10 mouse cellular contexts compared by ENCODE assay signal in the genomic region with DNA sequence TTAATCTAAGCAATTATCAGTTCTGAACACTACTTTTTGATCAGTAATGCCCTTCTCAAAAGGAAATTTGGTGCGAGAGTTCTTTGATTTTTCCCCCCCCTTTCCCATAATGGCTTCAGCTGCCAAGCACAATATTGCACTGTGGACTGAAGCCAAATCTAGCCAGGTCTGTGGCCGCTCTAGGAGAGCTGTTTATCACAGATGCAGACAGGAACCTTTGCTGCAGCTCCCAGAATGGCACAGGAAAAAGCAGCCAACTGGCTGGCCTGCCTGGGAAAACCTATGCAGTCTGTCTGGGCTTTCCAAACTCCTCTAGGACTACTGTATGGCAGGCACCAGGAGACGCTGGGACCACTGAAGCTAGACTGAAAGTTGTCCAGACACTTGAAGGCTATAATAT.
DNase-seq lines count a peak whose midpoint lies in the region; ATAC-seq and TF ChIP-seq lines count a peak whose summit lies in the region.
"Had no signal": no experiment of that assay in that cellular context is flagged by ENCODE, and none has a peak within 500 bp of the region (broad histone marks: within the 10 kb centered on the region; RNA-seq: fewer than 3 reads in every experiment).

No protein-coding gene starts in this region.

- peaks cover 7% of the 10 kb centered on the region for H3K4me1 ChIP-seq in limb, embryonic 12.5 days (replicated peaks)
- H3K4me1 ChIP-seq in limb, embryonic 10.5 days, result peaks cover 13% of the 10 kb centered on the region
- peaks cover 60% of the 10 kb centered on the region for H3K4me1 ChIP-seq in forebrain, embryonic 10.5 days
- H3K4me1 ChIP-seq in hindbrain, embryonic 10.5 days (replicated peaks), result peaks cover 33% of the 10 kb centered on the region
- no peaks in the 10 kb centered on the region for H3K4me1 ChIP-seq in thymus, adult 2 months (replicated peaks; ENCODE audit: control insufficient read depth, insufficient read depth, low read length)

- 54% methylated on average over 3 of the region's 3 CpGs for WGBS in limb, embryonic 12.5 days
- WGBS in limb, embryonic 10.5 days, result 61% methylated on average over 3 of the region's 3 CpGs
- 49% methylated on average over 3 of the region's 3 CpGs for WGBS in forebrain, embryonic 10.5 days
- WGBS in hindbrain, embryonic 10.5 days, result 60% methylated on average over 3 of the region's 3 CpGs
- 93% methylated on average over 3 of the region's 3 CpGs for WGBS in thymus, adult 2 months

- TF ChIP-seq CTCF in thymus, adult 2 months (IDR thresholded peaks at IDR 0.05; ENCODE audit: borderline replicate concordance, control insufficient read depth, extremely low read depth, insufficient read depth, low read length, poor library complexity), result no peak

- no peaks in the 10 kb centered on the region for H3K27me3 ChIP-seq in limb, embryonic 12.5 days
- H3K27me3 ChIP-seq in limb, embryonic 10.5 days (ENCODE audit: low read depth, poor library complexity, severe bottlenecking), result no peaks in the 10 kb centered on the region
- H3K27me3 ChIP-seq in forebrain, embryonic 10.5 days (ENCODE audit: poor library complexity, severe bottlenecking), result no peaks in the 10 kb centered on the region
- no peaks in the 10 kb centered on the region for H3K27me3 ChIP-seq in hindbrain, embryonic 10.5 days (ENCODE audit: insufficient read depth, poor library complexity, severe bottlenecking)
- no peaks in the 10 kb centered on the region for H3K27me3 ChIP-seq in thymus, adult 2 months (ENCODE audit: control insufficient read depth, insufficient read depth, low read length)

- 0 out of 2 replicates have a peak overlapping the region, but pooled peaks have one; percentile 9 for H3K27ac ChIP-seq in limb, embryonic 12.5 days
- no peak overlapping the region for H3K27ac ChIP-seq in limb, embryonic 10.5 days
- peak overlapping the region; percentile 89 for H3K27ac ChIP-seq in forebrain, embryonic 10.5 days
- peak overlapping the region; percentile 87 for H3K27ac ChIP-seq in hindbrain, embryonic 10.5 days
- no peak overlapping the region for H3K27ac ChIP-seq in thymus, adult 2 months (ENCODE audit: control insufficient read depth, insufficient read depth, low read length)
- H3K27ac ChIP-seq: liver, embryonic 14.5 days had no signal

- DNase-seq in limb, embryonic 10.5 days (ENCODE audit: low spot score), result no peak
- no peak for DNase-seq in forebrain, embryonic 10.5 days (ENCODE audit: extremely low spot score, low spot score)
- no peak for DNase-seq in hindbrain, embryonic 10.5 days (ENCODE audit: low spot score)
- no peak for DNase-seq in thymus, adult 2 months
- no peak for DNase-seq in urinary bladder, postnatal 10 days (ENCODE audit: low spot score)
- DNase-seq in layer of hippocampus, adult 9-10 months (ENCODE audit: low spot score), result no peak
- DNase-seq: thymus, postnatal 25 days had no signal

- no peak overlapping the region for H3K9ac ChIP-seq in limb, embryonic 12.5 days (replicated peaks)
- H3K9ac ChIP-seq: liver, embryonic 14.5 days had no signal

- no peak for TF ChIP-seq POLR2A in thymus, adult 2 months (IDR thresholded peaks at IDR 0.05; ENCODE audit: control insufficient read depth, extremely low read depth, insufficient read depth, low read length, poor library complexity)

- no peaks in the 10 kb centered on the region for H3K9me3 ChIP-seq in limb, embryonic 12.5 days
- no peaks in the 10 kb centered on the region for H3K9me3 ChIP-seq in limb, embryonic 10.5 days (replicated peaks)
- no peaks in the 10 kb centered on the region for H3K9me3 ChIP-seq in forebrain, embryonic 10.5 days
- H3K9me3 ChIP-seq in hindbrain, embryonic 10.5 days, result no peaks in the 10 kb centered on the region

- ATAC-seq in limb, embryonic 12.5 days (ENCODE audit: insufficient number of reproducible peaks, insufficient read depth, low FRiP score, low TSS enrichment, low read depth), result no peak
- ATAC-seq in megakaryocyte, adult 5-6 weeks (ENCODE audit: poor library complexity, severe bottlenecking), result no peak

- no peak overlapping the region for H3K4me2 ChIP-seq in limb, embryonic 12.5 days

- H3K4me3 ChIP-seq in limb, embryonic 12.5 days (replicated peaks), result no peak overlapping the region
- H3K4me3 ChIP-seq in limb, embryonic 10.5 days, result no peak overlapping the region
- H3K4me3 ChIP-seq in forebrain, embryonic 10.5 days, result no peak overlapping the region
- H3K4me3 ChIP-seq in hindbrain, embryonic 10.5 days, result no peak overlapping the region
- no peak overlapping the region for H3K4me3 ChIP-seq in thymus, adult 2 months (ENCODE audit: control insufficient read depth, insufficient read depth, low read length)

- no peaks in the 10 kb centered on the region for H3K36me3 ChIP-seq in limb, embryonic 12.5 days
- H3K36me3 ChIP-seq in limb, embryonic 10.5 days, result no peaks in the 10 kb centered on the region
- no peaks in the 10 kb centered on the region for H3K36me3 ChIP-seq in forebrain, embryonic 10.5 days (replicated peaks)
- H3K36me3 ChIP-seq in hindbrain, embryonic 10.5 days, result no peaks in the 10 kb centered on the region
- H3K36me3 ChIP-seq in thymus, adult 2 months (ENCODE audit: control insufficient read depth, insufficient read depth, low read length), result no peaks in the 10 kb centered on the region

Comparison
In these comparisons a context has a peak if more than half of its experiments do, and no peak if none do; other contexts are left out.
1. H3K27ac ChIP-seq: peak in limb, embryonic 12.5 days (single experiment), forebrain, embryonic 10.5 days (single experiment) and hindbrain, embryonic 10.5 days (single experiment); none in limb, embryonic 10.5 days (single experiment) and thymus, adult 2 months (single experiment).